Mouse (Mus musculus) cerebellum, adult 8-10 months (tissue): ENCODE measurements at regions not wholly inside any gene's neighbourhood (a gene's known extent, or its start where the extent isn't known, plus 50 kb on each side); places are given as distances from the start of the nearest gene placed in this dataset.
A peak's percentile ranks its signal among the peaks of the same experiment; 100 is the strongest.

Experiments used
- DNase-seq: peaks from one replicate; pipeline ENCODE4 v3.0.0; 2022

DNA sequence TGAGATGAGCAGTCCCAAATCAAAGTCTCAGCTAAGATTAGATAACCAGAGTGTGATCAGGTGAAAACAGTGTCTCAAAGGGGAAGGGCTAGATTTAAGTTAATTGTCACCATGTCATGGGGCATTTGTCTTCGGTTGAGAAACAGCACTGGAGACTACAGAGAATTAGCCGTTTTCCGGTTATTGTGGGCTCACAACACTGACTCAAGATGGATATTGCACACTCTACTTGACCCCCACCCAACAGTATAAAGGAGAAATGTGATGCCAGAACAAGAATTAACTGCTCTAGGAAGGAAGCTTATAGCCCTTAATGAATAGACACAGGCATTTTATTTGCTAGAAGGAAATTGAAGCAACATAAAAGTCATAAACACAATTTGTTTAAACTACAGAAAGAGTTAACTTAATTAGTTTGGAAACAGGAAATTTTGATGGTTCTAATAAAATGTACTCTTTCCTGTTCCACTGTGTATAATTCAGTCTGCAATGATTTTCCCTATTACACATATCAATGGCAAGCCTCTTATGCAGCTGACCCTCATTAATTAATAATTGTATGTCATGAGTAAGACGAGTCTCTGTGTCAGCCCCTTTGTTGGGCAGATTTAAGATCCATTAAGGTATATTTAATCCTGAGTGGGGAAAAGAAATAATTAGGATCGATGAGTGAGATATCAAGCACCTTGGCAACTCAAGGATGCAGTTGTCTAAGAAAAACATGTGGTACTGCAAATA lies 277.4 kb upstream of the Tmeff2 start:
- DNase-seq, result no peak

- no peak for DNase-seq
Measured at GRCm38 (mm10) chr1:50629000-50629399, 271.4 kb upstream of the Tmeff2 start.

DNA sequence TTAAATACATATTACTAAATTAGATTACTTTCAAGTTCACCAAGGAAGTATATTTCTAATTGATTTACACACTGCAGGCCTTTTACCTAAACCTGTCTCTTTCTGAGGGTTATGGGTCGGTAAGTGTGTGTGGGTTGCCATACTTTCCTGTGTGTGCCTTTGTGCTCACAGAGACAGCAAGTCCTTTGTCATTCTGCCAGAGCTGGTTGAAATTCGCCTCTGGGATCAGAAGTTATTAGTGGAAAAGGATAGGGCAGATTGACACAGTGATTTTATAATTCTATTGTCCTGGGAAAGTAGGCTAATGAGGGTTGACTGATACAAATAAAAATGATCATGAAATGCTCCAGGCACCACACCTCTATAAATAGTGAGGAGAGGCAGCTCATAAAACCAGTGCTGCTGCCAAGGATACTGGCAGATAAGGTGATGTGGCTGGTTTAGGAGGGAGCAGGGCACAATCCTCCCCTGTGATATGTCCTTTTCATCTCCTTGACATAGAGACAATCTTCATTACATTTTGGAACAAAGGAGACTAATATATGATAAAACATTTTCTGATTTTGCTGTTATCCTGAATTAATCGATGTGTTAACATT lies 270.9 kb upstream of the Tmeff2 start:
- DNase-seq, result peak; percentile 4

GRCm38 (mm10) chr1:50637992-50638391 lies 262.5 kb upstream of the Tmeff2 start:
- DNase-seq, result no peak

DNA sequence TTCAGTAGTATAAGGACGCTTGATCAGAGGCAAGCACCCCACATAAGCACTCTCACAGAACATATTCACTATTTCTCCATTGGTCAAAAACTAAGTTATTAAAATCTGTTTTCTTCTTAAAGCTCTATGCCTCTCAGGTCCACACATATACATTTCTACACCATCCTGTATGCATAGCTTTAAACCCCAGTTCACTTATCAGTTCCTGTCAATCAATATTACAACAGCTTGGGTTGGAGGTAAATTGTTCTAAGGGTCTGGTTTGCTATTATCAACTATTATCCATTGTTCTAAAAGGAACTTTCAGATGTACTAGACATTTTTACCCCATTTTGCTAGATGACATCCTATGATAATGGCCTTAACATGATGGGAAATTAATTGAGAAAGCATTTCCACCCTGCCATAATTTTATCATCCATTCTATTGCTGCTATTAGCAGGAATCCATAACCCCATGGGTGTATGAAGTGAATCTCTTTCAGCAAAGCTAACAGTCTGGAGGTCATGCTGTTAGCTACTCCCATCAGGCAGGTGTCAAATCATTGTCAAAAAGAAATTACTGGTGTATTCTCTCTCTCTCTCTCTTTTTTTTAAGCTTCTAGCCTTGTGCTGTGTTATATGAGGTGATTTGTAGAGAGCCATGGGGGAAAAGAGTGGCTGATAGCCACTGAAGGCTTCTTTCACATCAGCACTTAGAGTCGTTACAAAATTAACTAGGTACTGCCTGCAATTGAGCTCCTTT lies 253.3 kb upstream of the Tmeff2 start:
- no peak for DNase-seq

GRCm38 (mm10) chr1:50651974-50652665 lies 248.3 kb upstream of the Tmeff2 start:
- no peak for DNase-seq

DNA sequence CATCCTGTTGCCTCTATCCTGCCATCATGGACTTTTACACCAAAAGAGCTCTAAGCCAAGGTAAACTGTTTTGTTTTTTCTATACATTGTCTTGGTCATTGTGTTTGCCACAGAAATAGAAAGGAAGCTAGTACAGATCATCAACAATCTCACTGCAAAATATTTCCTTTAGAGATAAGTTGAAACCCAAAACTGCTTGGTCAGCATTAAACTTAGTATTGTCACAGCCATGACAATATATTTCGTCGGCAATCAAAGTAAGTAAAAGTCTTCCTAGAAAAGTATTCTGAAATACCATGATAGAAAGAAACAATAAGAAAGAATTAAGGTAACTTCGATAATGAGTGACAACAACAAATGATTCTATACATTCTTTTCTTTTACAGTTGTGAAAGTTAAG lies 235.3 kb upstream of the Tmeff2 start:
- no peak for DNase-seq

GRCm38 (mm10) chr1:50682971-50683370 lies 217.5 kb upstream of the Tmeff2 start:
- no peak for DNase-seq

GRCm38 (mm10) chr1:50685361-50685760 lies 215.1 kb upstream of the Tmeff2 start:
- DNase-seq, result no peak

GRCm38 (mm10) chr1:50696916-50697315 lies 203.5 kb upstream of the Tmeff2 start:
- DNase-seq, result no peak

- no peak for DNase-seq
Measured at GRCm38 (mm10) chr1:50697333-50698216, 202.9 kb upstream of the Tmeff2 start.

DNA sequence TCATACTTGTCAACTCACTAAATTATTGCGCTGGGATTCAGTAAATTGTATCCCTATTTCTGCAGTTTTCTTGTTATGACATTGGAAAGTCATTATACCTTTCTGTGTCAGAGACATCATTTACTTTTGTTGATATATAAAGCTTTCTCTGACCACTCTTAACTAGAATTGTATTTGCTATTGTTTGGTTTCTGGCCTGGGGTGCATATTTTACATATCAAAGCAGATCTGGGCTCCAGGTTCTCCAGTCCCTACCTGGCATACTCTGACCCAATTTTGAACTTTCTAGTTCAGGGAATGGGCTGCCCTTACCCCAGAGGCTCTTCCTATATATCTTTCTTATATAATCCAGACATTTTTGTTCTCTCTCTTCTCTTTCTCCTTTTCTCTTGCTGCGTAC lies 195.8 kb upstream of the Tmeff2 start:
- no peak for DNase-seq

DNA sequence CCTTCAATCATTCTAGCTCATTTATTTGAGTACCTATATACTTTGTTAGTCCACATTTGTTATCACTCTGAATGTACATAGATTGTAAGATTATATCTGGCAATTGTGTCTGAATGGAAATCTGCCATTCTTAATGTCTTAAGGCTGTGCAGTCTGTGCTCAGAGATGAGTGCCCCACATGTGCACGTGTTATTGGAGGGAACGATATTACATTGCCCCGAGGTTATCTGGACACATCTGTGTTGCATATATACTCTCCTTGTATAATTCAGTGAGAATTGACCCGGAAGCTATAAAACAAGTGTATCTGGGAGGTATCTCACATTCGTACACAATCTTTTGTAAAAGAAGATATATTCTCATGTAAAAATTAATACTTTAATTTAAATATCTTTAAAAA lies 155.4 kb upstream of the Tmeff2 start:
- DNase-seq, result no peak

DNA sequence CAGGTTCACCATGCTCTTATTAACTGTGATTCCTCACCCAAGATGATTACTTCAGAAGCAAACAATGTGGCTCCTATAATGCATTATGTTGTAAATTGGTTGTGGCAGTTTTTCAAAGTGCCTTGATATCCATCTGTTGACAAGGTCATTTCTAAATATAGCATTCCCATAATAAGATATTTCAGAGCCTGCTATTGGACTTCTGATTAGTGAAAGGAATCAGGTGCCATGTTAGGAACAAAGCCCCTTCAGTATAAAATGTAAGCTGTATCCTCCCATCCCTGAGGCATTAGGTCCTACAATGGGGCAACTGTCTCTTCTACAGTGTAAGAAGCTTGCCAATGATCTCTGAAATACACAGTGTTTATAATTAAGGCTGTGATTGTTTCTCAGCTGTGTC lies 130.2 kb upstream of the Tmeff2 start:
- DNase-seq, result no peak

- DNase-seq, result no peak
Measured at GRCm38 (mm10) chr1:50795264-50795663, 105.2 kb upstream of the Tmeff2 start.

DNA sequence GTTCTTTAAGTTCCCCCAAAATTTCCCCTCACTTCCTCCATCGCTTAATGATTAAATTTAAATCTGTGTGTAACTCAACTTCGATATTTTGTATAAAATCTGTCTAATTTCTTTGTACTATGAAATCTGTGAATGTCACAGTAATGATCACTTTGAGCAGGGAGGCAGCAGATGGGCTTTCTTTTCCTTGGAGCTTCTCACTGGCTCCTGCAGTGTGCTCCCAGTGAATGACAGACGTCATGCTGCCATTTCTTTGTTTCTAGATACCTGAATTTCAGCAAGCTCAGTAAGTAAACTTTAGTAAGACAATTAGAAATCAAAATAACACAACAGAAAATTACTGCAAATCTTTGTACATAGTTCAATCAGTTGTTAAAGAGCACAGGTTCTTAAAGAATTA lies 102.3 kb upstream of the Tmeff2 start:
- DNase-seq, result no peak

DNA sequence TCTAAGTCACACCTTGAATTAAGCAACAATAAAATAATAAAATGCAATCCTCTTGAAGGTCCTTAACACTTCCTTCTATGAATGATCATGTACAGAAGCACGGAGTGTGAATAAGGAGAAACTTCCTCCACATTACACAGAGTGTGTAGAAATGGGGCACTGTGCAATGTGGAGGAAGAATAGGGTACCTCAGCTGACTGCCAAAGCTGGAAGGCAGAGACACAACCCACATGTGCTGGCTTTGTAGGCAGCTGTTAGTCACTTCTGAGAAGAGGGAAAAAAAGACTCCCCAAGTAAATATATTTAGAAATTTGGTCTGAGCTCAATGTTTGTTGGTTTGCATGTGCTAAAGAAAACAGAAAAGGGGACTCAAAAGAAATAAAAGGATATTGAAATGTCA lies 94.1 kb upstream of the Tmeff2 start:
- DNase-seq, result no peak

GRCm38 (mm10) chr1:50806821-50807220 lies 93.6 kb upstream of the Tmeff2 start:
- no peak for DNase-seq

- no peak for DNase-seq
Measured at GRCm38 (mm10) chr1:50831663-50832062, 68.8 kb upstream of the Tmeff2 start.

DNA sequence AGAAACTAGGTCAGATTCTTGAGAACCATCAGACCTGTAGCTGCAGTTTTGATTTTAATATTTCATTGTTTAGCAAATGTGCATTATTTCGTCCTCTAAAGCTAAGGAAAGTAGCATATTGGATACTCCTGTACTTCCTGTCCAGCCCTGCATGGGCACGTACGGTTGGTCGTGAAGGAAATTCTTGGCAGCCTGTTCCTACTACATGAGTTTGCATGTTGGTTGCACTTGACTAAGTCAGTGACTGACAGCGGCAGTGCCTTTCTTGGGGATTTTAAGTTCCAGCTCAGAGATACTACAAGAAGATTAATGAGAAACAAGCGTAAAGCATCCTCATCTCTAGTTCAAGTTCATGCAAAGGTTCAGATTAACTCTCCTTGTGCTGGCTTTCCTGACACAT lies 64.3 kb upstream of the Tmeff2 start:
- DNase-seq, result no peak

GRCm38 (mm10) chr1:50847156-50847555 lies 53.3 kb upstream of the Tmeff2 start:
- DNase-seq, result no peak
